Mouse (Mus musculus) retina, embryonic 14.5 days (tissue): ENCODE results near the gene Tgfbr3.

ENCODE experiments used
- DNase-seq: peaks from one replicate; pipeline ENCODE4 v3.0.0-alpha.2; 2015; ENCODE audit warnings: low spot score

The Tgfbr3 gene

DNA sequence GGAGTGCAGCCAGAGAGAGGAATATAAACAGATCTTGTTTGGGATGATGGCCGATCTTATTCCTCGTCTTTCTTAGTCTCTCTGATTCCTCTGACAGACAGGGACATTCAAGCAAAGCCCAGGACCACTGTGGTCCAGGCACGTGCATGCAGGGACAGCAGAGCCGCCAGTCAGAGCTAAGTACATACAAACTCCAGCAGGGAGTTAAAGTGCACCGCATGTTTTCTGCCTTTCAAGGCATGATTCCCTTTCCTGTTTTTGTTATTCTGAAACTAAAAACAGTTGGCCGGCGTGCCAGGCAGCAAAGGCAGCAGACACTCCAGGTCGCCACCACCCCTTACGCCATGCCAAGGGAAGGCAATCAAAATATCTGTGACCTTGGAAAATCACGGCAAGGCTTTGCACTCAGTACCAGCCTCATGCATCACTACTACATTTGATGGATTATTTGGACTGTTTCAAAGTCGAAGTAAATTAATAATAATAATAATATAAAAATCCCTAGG, 143.3 kb downstream of the Tgfbr3 start:
- no peak for DNase-seq

DNA sequence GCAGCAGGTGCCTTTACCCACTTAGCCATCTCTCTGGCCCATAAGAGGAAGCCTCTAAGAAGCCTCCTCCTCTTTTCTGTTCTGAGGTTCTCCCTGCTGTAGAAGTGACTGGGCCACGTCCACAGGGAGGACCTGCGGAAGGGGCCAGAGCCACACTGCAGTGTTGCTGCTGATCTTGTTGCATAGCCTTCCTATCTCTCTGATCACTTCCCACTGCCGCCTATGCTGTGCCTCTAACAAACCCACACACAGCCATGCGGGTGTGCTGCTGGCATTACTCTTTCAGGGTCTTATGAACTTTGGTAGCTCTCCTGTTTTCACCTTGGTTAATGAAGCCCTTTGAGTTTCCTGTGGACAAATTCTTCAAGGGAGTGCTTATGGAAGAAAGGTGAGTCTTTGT, 144.3 kb downstream of the Tgfbr3 start:
- no peak for DNase-seq

DNA sequence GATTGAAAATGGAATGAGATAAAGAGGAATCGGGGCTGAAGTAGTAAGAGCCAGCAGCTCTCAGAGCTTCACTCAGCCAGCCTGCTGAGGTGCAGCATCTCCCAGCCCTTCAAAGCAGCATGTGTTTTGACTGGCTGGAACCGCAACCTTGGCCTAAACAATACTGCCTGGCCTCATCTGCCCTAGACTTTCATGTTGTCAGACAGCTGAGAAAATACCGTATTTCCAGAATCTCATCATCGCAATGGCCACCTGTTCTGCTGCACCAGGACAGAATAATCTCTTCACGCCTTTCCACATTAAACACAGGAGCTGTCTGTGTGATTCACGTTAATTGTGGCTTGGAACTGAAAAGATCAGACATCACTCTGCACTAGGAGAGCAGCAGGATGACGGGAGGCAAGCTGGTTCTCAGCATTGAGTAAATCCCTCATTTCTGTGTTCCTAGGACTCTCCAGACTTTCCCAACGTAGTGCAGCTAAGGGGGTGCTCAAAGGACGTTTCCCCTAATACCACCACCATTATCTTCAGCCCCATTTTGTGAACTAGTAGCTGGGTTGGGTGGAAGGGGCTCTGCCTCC, 145.1 kb downstream of the Tgfbr3 start:
- no peak for DNase-seq

DNA sequence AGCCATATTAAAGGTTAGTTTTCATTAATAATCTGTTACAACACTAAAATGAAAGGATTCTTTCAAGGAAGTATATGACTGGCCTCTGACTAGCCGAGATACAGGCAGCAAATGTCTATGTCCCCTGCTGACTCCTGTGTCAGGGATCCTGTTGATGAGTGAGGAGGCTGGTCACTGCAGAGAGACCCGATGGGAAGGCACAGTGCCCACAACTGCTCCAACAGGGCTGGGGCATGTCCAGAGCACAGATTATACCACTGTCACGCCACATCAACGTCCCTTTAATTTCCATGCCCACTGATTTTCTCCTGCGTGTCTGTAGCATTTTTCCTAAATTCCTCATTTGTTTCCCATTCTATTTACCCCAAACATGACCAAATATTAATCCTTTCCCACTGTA, 146.0 kb downstream of the Tgfbr3 start:
- no peak for DNase-seq

DNA sequence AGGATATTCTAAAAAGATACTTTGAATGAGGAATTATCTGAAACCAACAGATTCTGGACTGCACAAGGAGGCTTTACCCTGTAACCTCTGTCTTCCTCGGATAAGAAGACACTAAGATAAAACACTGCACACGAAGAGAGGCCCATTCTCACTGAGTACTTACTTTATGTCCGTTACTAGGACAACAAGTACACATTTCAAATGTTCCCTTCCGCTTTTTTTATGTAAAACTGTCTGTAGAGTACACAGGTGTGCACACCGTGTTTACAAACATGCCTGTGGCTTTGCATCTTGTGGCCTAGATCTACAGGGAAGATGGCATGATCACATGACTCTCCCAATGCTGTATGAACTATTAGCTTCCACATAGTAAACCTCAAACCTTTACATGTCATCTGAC, 146.6 kb downstream of the Tgfbr3 start:
- DNase-seq = no peak

DNA sequence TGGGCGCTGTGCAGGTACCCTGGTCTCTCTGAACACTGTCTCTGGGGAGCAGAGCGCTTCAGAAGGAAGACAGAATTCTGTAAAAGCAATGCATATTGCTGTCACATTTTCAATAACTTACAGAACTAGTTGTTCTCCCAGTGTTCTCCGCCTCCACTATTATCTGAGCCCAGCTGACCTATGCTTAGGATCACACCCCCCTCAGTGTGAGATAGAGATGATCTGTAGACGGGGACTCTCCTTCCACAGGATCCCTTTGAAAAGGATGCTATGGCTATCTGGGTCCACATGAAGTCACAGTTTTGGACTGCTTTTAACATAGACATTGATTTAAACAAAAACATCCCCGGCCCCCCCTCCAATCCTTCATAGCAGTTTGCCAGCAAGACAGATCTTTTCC, 148.1 kb downstream of the Tgfbr3 start:
- no peak for DNase-seq

DNA sequence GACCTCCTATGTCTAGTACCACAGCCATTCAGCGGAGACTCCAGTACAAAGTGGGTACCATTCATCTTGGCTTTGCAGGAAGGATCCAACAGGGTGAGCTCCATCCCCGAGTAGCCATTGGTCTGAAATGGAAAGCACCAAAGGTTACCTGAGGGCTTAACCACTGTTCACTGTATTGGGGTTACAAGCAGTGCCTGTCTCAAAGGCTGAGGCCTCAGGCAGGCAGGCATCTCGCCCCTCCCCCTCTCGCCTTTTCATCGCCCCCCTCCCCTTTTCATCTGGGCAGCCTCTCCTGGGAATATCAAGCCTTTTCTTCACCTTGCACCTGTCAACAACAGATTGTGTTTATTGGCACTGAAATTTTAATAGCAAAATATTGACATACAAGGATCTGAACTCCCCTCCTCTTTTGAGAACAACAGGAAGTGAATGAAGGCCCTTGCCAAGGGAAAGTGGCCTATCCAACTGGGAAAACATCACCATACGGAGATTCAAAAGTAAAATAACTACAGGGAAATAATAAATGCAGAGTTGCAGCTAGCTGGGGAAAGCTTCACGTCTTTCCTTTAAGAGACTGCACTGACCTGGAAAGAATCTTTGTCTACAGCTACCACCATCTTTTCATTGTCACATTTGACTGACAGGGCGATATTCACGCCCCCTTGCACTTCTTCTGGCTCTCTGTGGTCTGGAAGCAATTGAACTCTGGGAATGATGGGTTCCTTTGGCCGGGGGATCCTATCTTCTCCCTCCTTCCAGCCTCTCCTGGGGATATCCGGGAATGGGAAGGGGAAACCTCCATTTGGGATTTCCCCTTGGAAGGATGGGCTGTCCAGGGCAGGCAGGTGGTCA, 149.4 kb downstream of the Tgfbr3 start:
- DNase-seq = peak; percentile 52

DNA sequence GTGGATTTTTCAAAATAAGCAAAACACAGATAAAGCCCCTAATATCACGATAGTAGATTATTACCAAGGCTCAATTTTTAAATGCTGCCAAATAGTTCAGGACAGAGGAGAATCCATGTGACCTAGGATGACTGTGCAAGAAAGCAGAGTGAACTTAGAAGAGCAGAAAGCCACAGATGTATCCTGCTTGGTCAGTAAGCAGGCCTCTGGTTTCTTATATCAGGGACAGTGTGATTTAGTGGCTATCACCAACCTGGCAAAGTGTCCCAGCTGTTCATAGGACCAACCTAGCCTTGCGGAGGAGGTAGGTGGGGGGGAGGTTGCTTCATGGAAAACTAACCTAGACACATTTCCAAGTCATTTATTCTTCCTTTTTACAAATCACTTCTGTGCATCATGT, 156.1 kb downstream of the Tgfbr3 start:
- DNase-seq = no peak

DNA sequence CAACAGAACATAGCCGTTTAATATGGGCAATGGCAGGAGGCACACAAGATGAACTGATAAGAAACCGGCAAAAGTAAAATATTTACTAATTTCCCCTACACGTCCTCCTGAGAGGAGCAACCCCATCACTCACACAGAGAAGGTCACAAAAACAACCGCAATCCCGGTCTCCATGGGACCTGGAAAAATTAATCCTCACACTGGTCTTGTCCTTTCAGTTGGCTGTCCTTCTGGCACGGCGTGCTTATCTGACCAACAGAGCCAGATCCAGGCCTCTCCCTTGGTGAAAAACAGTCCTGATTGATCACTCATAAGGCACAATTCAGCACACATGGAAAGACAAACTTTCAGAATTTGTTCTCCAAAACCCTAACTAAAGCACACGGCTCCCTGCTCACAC, 157.2 kb downstream of the Tgfbr3 start:
- DNase-seq = no peak

DNA sequence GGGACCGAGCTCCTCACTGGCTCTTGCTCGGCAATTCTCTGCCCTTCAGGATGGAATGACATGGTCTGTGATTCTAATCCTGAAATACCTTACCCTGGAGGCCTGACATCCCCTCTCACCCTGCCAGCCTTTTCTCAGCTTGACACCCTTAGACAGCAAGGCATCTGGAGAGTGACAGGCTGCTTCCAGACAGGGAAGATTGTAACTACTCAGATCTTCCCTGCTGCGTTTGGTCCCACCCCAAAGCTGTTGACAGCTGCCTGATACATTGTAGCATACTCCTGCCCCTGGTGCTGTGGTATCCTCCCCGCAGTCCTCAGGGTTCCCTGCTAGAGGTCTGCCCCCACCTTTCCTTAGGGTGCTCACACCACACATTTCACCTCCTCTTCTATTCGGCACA, 160.1 kb downstream of the Tgfbr3 start:
- no peak for DNase-seq

DNA sequence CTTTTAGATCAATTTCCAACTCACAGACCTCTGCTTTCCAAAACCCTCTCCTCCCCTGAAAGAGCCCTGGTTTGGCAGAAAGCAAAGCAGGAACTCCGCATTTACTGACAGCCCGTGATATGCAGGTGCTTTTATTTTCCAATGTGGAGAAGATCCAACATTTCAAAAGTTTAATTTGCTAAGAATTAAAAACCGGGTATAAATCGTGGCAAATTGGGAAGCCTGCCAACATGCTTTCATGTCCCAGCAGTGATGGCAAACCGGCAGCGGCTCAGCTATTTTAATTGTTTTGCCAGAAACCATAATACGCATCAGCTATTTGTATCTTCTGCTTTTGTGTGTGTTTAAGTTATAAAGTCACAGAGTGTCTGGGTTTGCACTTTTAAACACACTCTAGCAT, 162.9 kb downstream of the Tgfbr3 start:
- no peak for DNase-seq

DNA sequence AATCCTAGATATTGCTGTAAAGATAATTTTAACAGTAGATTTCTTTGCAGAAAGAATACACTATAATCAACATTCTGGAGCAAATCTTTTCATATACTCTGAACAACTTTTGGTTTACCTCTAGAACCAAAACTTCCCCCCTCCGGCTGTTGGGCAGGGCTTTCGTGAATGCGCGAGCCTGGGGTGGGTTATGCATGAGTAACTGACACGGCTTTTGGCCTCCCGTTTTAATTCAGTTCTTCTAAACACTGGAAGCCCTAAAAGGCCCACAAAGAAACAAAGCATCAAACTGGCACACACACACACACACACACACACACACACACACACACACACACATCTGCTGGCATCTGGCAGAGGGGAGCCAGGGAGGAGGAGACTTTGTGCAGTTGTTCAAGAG, 164.3 kb downstream of the Tgfbr3 start:
- DNase-seq = no peak

DNA sequence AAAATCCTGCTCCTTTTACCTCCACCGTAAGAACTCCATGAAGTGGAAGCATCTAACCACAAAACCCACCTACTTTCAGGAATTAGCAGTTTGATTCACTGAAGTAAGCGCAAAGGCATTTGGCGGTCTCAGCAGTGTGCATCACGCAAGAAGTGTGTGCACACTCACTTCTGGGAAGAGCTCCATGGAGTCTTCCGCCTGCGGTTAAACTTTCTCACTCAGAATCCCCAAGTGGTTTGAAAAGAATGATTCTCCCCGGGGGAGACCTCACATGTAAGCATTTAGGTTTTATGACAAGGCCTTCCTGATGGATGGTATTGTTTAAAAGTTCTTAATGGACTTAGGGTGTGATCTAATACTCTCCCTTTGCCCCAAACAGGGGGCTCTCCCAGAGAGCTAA, 164.9 kb downstream of the Tgfbr3 start:
- no peak for DNase-seq

DNA sequence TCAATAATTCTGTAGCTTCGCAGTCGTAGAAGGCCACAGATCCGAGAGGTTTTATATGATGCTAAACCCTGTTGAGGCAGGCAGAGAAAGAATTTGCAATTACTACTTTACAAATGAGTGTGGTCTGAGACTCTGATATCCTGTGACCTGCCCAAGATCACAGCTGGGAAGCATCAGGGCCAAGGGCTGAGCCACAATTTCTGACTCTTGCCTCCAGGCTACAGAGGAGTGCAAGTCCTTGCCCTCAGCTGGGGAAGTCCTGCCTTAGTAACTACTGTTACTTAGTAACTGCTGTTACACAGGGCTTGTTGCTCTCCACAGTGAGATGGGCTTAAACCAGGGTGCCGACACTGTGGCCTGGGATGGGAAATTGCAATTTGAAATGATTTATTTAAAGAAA, 166.8 kb downstream of the Tgfbr3 start:
- DNase-seq = no peak

DNA sequence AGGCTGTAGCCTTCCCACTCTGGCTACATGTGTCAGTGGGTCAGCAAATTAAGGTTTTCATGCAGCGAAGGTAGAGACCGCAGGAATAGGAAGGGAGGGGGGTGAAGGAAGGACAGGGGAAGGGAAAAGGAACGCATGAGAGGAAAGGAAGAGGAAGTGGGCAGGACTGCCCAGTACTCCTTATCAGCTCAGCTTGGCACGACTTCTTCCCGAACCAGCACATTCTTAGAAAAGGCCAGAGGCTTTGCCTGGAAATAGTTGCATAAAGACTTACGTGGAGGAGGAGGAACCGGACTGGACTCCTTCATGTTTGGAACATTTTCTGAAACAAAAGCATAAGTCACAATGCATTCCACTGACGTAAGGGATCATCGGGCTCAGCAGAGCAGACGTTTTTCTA, 168.3 kb downstream of the Tgfbr3 start:
- DNase-seq = no peak

DNA sequence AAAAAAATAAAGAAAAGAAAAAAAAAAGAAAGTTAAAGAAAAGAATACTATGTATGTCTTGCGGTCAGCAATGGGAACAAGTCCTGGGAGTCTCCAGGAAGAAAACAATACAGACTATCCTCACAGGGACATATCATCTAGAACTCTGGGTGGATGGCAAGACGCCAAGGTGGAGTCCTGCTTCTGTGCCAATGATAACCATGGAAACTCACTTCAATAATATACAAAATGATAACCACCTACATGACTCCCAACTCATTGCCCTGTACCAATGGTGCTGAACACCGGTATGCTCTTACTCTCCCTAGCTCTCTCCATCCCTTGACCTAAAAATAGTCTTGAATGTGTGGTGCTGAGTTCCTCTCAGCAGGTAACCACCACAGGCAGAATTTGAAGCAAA, 168.8 kb downstream of the Tgfbr3 start:
- DNase-seq = no peak

DNA sequence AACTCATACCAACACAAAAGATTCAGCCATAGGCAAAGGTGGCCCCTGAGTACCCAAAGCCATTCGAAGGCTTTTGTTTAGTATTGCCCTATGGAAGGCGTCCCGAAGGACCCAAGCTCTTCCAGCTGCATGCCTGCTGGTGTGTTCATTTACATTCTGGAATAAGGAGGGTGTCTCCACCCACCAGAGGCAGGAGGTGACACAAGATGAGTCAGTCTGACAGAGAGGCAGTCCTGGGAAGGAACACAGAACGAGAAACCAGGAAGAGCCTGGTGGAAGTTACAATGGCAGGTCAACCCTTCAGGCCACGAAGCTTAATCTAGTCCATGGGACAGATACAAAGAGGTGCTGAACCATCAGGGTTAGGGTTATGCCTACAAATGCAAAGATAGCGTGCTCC, 169.5 kb downstream of the Tgfbr3 start:
- no peak for DNase-seq

DNA sequence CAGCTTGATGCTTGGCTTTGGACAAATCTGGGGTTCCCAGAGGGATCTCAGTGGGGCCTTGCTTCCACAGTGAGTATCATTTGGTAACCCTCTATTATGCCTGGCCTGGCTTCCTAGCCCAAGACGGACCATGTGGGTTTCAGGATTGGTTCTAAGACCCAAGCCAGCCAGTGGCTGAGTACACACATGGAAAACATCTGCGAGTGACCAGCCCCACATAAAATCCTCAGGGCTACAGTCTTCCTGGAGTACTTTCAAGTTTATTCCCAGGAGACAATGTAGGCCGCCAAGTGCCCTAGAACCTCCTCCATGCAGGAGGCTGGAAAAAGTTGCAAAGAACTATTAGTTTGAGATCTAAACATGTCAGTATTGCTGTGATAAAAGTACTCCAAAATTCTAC, 172.6 kb downstream of the Tgfbr3 start:
- DNase-seq = no peak

DNA sequence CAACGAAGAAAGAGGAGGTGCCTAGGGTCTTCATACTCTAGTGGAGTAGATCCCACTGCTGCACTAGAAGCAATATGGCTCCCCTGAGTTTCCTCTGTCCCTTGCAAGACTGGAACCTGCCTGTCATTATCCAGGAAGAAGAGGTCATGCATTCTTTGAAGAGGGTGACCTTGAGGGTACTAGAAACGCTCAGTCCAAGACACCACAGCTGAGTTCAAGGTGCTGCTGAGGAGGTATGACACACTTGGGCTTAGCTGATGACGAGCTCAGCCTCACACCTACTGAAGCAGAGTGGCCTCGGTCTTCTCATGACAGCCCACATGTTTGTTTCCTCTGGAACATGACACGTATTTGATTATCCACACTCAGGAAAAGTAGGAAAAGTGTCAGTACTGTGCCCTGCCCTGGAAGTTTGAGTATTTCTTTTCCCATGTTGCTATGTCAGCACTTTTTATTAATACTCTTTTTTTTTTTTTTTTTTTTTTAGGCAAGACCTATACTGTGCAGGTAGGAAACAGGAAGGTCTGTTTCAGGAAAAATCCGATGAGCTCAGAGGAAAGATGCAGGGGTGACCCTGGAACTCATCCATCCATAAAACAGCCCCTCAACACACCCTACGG, 176.7 kb downstream of the Tgfbr3 start:
- no peak for DNase-seq

DNA sequence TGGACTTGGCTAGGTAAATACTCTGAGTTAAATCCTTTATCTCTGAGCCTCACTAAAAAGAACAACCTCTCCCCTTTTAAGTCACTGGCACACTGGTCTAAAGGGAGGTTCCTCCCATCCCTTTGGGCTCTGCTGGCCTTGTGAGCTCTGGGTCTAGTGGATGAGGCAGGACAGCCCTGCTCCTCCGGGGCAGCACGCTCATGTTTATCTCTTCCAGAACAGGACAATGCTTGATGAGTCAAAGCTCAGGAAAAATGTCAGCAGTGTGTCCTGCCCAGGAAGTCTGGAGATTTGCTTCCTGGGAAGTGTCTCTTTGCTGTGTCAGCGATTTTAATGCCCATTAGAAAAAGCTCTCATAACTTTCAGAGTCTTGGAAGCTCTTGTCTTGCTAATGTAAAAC, 177.6 kb downstream of the Tgfbr3 start:
- DNase-seq = no peak

DNA sequence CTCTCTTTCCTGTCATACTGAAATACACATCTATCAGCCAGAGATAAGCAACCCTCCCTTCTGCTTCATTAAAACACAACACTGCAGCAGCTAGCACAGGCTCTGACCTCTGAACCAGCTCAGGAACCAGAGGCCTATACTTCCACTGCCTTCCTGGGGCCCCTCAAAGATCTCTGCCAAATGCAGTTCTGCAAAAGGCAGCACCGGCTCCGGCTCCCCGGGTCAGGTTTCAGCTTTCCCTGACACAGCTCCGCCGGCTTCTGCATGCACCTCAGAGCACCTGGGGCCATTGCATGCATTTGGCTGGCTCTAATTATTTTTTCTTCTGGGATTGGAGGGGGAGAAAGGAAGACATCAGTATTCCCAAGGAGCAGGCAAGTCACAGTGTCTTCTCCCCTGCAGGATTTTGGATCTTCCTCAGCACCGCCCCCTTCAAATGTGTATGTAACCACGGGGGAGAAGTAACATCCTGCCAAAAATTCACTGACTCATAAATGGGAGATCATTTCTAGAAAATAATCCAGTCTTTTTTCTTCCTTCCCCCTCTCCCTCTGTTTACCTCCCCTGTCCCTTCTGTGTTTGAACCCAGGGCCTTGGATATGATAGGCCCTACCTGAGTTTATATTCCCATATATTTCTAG, 178.4 kb downstream of the Tgfbr3 start:
- DNase-seq = peak; percentile 57

DNA sequence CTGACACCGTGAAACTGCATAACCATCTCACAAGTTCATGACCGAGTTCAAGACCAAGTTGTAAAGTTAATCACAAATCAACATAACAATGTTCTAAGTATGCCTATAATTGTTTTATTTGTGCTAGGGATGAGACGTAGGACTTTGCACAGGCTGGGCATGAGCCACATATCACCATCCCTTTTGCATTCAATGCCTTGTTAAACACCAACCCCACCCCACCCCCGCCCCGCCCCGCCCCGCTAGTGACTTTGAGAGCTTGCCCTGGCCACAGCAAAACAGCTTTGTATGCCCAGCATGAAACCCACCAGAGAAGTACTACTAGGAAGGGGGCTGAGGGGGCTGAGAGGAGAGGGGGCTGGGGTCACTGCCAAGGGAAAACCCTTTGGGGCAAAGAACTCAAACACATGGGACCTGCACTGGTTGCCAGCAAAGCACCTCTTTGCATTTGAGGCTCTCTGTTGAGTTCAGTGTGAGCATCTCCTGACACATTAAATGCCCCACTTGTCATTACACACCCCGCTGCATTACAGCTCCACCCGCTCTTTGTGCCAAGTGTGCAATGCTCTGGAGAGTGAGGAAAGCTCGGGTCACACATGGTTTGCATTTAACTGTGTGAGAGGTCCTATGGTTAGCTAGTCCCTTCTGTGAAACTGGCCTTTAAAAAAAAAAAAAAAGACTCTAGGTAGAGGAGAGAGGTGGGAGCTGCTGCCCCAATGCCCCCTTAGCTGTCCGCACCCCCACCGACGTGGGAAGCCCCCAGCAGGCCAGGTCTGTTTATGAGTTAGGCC, 179.1 kb downstream of the Tgfbr3 start:
- DNase-seq = peak; percentile 39
